Mouse (Mus musculus): ENCODE measurements around the gene Gm12830. TPM values are rescaled to one million over a fixed set of nuclear protein-coding genes. Genes with fewer than 3 reads are reported as not detected.

The Gm12830 gene
- polyA plus RNA-seq, 1 experiment from 2014 or later: not detected

DNA sequence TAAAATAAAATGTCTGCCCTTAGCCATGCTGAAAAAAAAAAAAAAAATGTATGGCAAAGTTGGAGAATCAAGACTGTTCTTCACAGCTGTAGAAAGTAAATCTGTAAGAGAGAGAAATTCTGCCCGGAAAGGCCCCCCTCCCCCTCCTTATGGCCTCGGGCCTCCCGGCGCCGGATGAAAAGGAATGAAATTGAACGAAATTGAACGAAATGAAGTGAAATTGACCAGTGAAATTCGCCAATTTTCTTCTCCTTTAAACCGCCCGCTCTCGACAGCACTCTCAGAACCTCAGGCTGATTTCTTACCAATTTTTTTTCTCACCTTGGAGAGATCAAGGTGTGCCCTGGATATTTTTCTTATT, 81.9 kb downstream of the Gm12830 start:
- H3K9ac ChIP-seq (replicated peaks; ENCODE audit: low read depth, low read length): no peak overlapping the region
- H3K9me3 ChIP-seq (ENCODE audit: control insufficient read depth, low read length): no peaks in the 10 kb centered on the region
- no peak overlapping the region for H3K4me3 ChIP-seq (ENCODE audit: low read depth, low read length)
- H3K4me1 ChIP-seq (ENCODE audit: control insufficient read depth, insufficient read depth, low read length): 0 out of 2 replicates have a peak, but pooled peaks cover 2% of the 10 kb centered on the region
- H3K4me2 ChIP-seq (ENCODE audit: low read depth, low read length): no peak overlapping the region
- no peaks in the 10 kb centered on the region for H3K36me3 ChIP-seq (ENCODE audit: control insufficient read depth, insufficient read depth, low read length)
- whole genome bisulfite sequencing: 8% methylated on average over 11 of the region's 11 CpGs
- ATAC-seq (ENCODE audit: low read depth): no peak
- H3K27me3 ChIP-seq (ENCODE audit: control insufficient read depth, insufficient read depth, low read length): peaks cover 61% of the 10 kb centered on the region
- H3K27ac ChIP-seq (ENCODE audit: low read depth, low read length): no peak overlapping the region

- peaks cover 60% of the 10 kb centered on the region for H3K27me3 ChIP-seq (ENCODE audit: control insufficient read depth, insufficient read depth, low read length)
- no peak for ATAC-seq (ENCODE audit: low read depth)
- 53% methylated on average over 3 of the region's 3 CpGs for WGBS
- no peak overlapping the region for H3K27ac ChIP-seq (ENCODE audit: low read depth, low read length)
- H3K9ac ChIP-seq (replicated peaks; ENCODE audit: low read depth, low read length): no peak overlapping the region
- H3K4me1 ChIP-seq (ENCODE audit: control insufficient read depth, insufficient read depth, low read length): 0 out of 2 replicates have a peak, but pooled peaks cover 2% of the 10 kb centered on the region
- H3K36me3 ChIP-seq (ENCODE audit: control insufficient read depth, insufficient read depth, low read length): no peaks in the 10 kb centered on the region
- H3K4me3 ChIP-seq (ENCODE audit: low read depth, low read length): no peak overlapping the region
- no peak overlapping the region for H3K4me2 ChIP-seq (ENCODE audit: low read depth, low read length)
- no peaks in the 10 kb centered on the region for H3K9me3 ChIP-seq (ENCODE audit: control insufficient read depth, low read length)
These were observed 84.0 kb downstream of the Gm12830 start for GRCm38 (mm10) chr4:114905501-114905900.

Other genes with a start within 250 kb of the Gm12830 start
- not detected in 2 replicates for gene Foxd2, start 87.2 kb downstream of the Gm12830 start, polyA plus RNA-seq (2014; fragmentation: Nextera tagmentation; extraction: Ambion mirVana)
- not detected in 2 replicates for gene Foxe3, start 104.3 kb downstream of the Gm12830 start, polyA plus RNA-seq (2014; fragmentation: Nextera tagmentation; extraction: Ambion mirVana)
- gene Cmpk1, start 165.5 kb downstream of the Gm12830 start, polyA plus RNA-seq (2014; fragmentation: Nextera tagmentation; extraction: Ambion mirVana): 207 and 221 TPM in 2 replicates
- 1.3 and 2.6 TPM in 2 replicates for gene Stil, start 178.4 kb downstream of the Gm12830 start, polyA plus RNA-seq (2014; fragmentation: Nextera tagmentation; extraction: Ambion mirVana)
- 2.3 TPM in 2 replicates for gene Tal1, start 234.7 kb downstream of the Gm12830 start, polyA plus RNA-seq (2014; fragmentation: Nextera tagmentation; extraction: Ambion mirVana)

Data from neural tube, embryonic 14.5 days (tissue).